ENCODE assay signal across 12 mouse cellular contexts in genomic region chr5:146687541-146688313, GRCm38 (mm10).
DNase-seq lines count a peak whose midpoint lies in the region; ATAC-seq and TF ChIP-seq lines count a peak whose summit lies in the region.
"Had no signal": no experiment of that assay in that cellular context is flagged by ENCODE, and none has a peak within 500 bp of the region (broad histone marks: within the 10 kb centered on the region; RNA-seq: fewer than 3 reads in every experiment).

No protein-coding gene starts in this region.

- no peaks in the 10 kb centered on the region for H3K27me3 ChIP-seq in spleen, adult 2 months (ENCODE audit: control insufficient read depth, insufficient read depth, low read length)
- H3K27me3 ChIP-seq in lung, embryonic 16.5 days (ENCODE audit: control insufficient read depth, insufficient read depth, low read depth, low read length), result no peaks in the 10 kb centered on the region
- peaks cover 12% of the 10 kb centered on the region; the same call in 1 of the 2 replicates for H3K27me3 ChIP-seq in neural tube, embryonic 15.5 days (replicated peaks)
- peaks cover 2% of the 10 kb centered on the region; the same call in 1 of the 2 replicates for H3K27me3 ChIP-seq in forebrain, embryonic 11.5 days (ENCODE audit: control insufficient read depth, insufficient read depth, low read length)
- H3K27me3 ChIP-seq: embryonic facial prominence, embryonic 15.5 days; hindbrain, embryonic 15.5 days had no signal

- H3K4me2 ChIP-seq in lung, embryonic 16.5 days (ENCODE audit: low read depth, low read length), result peak overlapping the region; percentile 48
- no peak overlapping the region for H3K4me2 ChIP-seq in neural tube, embryonic 15.5 days
- no peak overlapping the region for H3K4me2 ChIP-seq in forebrain, embryonic 11.5 days (ENCODE audit: low read depth, low read length, severe bottlenecking)
- H3K4me2 ChIP-seq: embryonic facial prominence, embryonic 15.5 days; hindbrain, embryonic 15.5 days had no signal

- ATAC-seq in lung, embryonic 16.5 days (ENCODE audit: low read depth), result peak; percentile 71
- no peak for ATAC-seq in neural tube, embryonic 15.5 days (ENCODE audit: low FRiP score)
- no peak for ATAC-seq in forebrain, embryonic 11.5 days (replicated peaks; ENCODE audit: low FRiP score)

- H3K36me3 ChIP-seq in spleen, adult 2 months (ENCODE audit: control insufficient read depth, insufficient read depth, low read length), result no peaks in the 10 kb centered on the region
- H3K36me3 ChIP-seq in lung, embryonic 16.5 days (ENCODE audit: control insufficient read depth, insufficient read depth, low read length), result no peaks in the 10 kb centered on the region
- H3K36me3 ChIP-seq in neural tube, embryonic 15.5 days, result no peaks in the 10 kb centered on the region
- no peaks in the 10 kb centered on the region for H3K36me3 ChIP-seq in forebrain, embryonic 11.5 days (ENCODE audit: control insufficient read depth, insufficient read depth, low read length)
- H3K36me3 ChIP-seq: embryonic facial prominence, embryonic 15.5 days; hindbrain, embryonic 15.5 days had no signal

- TF ChIP-seq CTCF in spleen, adult 2 months (IDR thresholded peaks at IDR 0.05; ENCODE audit: extremely low read depth, insufficient read depth, insufficient read length, insufficient replicate concordance), result no peak

- 40% methylated on average over 17 of the region's 17 CpGs for WGBS in spleen, adult 2 months
- 26% methylated on average over 16 of the region's 17 CpGs for WGBS in lung, embryonic 16.5 days
- WGBS in neural tube, embryonic 15.5 days, result 37% methylated on average over 17 of the region's 17 CpGs
- 68% methylated on average over 17 of the region's 17 CpGs for WGBS in forebrain, embryonic 11.5 days

- peak; percentile 31 to 39 for DNase-seq in spleen, adult 2 months (ENCODE audit: low read depth in 1 of 2, low spot score in 2 of 2)
- DNase-seq in spleen, adult 12 weeks (ENCODE audit: low spot score), result no peak
- peak; percentile 83 to 94 for DNase-seq in kidney, postnatal 25 days
- peak; percentile 62 for DNase-seq in yolk sac, embryonic 10.5 days (ENCODE audit: low spot score)
- DNase-seq in heart, postnatal 36 days, result no peak
- DNase-seq in forebrain, embryonic 11.5 days (ENCODE audit: low spot score), result no peak
- DNase-seq: gastrocnemius, postnatal 36 days had no signal

- peak overlapping the region; percentile 10 for H3K27ac ChIP-seq in spleen, adult 2 months (ENCODE audit: insufficient read depth, low read length)
- H3K27ac ChIP-seq in lung, embryonic 16.5 days (ENCODE audit: low read length), result peak overlapping the region; percentile 76
- H3K27ac ChIP-seq in neural tube, embryonic 15.5 days (replicated peaks), result no peak overlapping the region
- no peak overlapping the region for H3K27ac ChIP-seq in forebrain, embryonic 11.5 days (ENCODE audit: low read depth, low read length)
- H3K27ac ChIP-seq: embryonic facial prominence, embryonic 15.5 days; hindbrain, embryonic 15.5 days had no signal

- no peak overlapping the region for H3K4me3 ChIP-seq in spleen, adult 2 months (ENCODE audit: extremely low read depth, insufficient read depth, insufficient read length)
- H3K4me3 ChIP-seq in lung, embryonic 16.5 days (ENCODE audit: low read length), result peak overlapping the region; percentile 25
- H3K4me3 ChIP-seq in neural tube, embryonic 15.5 days (replicated peaks), result no peak overlapping the region
- no peak overlapping the region for H3K4me3 ChIP-seq in forebrain, embryonic 11.5 days (ENCODE audit: low read depth, low read length)
- H3K4me3 ChIP-seq: embryonic facial prominence, embryonic 15.5 days; hindbrain, embryonic 15.5 days; myocyte had no signal

- TF ChIP-seq POLR2A in spleen, adult 2 months (IDR thresholded peaks at IDR 0.05; ENCODE audit: low read depth, low read length), result no peak

- H3K4me1 ChIP-seq in spleen, adult 2 months (ENCODE audit: control insufficient read depth, insufficient read depth, insufficient read length), result peaks cover 26% of the 10 kb centered on the region; the same call in 1 of the 2 replicates
- H3K4me1 ChIP-seq in lung, embryonic 16.5 days (replicated peaks; ENCODE audit: control insufficient read depth, insufficient read depth, low read length), result peaks cover 14% of the 10 kb centered on the region
- peaks cover 28% of the 10 kb centered on the region for H3K4me1 ChIP-seq in neural tube, embryonic 15.5 days
- H3K4me1 ChIP-seq in forebrain, embryonic 11.5 days (replicated peaks; ENCODE audit: control insufficient read depth, insufficient read depth, low read length), result no peaks in the 10 kb centered on the region

- no peaks in the 10 kb centered on the region for H3K9me3 ChIP-seq in lung, embryonic 16.5 days (ENCODE audit: control insufficient read depth, low read length)
- H3K9me3 ChIP-seq in neural tube, embryonic 15.5 days (replicated peaks), result no peaks in the 10 kb centered on the region
- H3K9me3 ChIP-seq in forebrain, embryonic 11.5 days (ENCODE audit: control insufficient read depth, low read length), result no peaks in the 10 kb centered on the region
- H3K9me3 ChIP-seq: embryonic facial prominence, embryonic 15.5 days; hindbrain, embryonic 15.5 days had no signal

- H3K9ac ChIP-seq in lung, embryonic 16.5 days (ENCODE audit: low read length), result peak overlapping the region; percentile 39; the same call in 1 of the 2 replicates
- no peak overlapping the region for H3K9ac ChIP-seq in neural tube, embryonic 15.5 days (replicated peaks)
- no peak overlapping the region for H3K9ac ChIP-seq in forebrain, embryonic 11.5 days (ENCODE audit: low read length)
- H3K9ac ChIP-seq: embryonic facial prominence, embryonic 15.5 days; hindbrain, embryonic 15.5 days had no signal

- intact Hi-C loops in heart, postnatal 36 days (cut with DNase I), result no loop called here

Comparison
In these comparisons a context has a peak if more than half of its experiments do, and no peak if none do; other contexts are left out.
1. DNase-seq: peak in spleen, adult 2 months (2 of 2), kidney, postnatal 25 days (2 of 2) and yolk sac, embryonic 10.5 days (single experiment); none in spleen, adult 12 weeks (single experiment), heart, postnatal 36 days (0 of 2) and forebrain, embryonic 11.5 days (single experiment).
2. H3K27ac ChIP-seq: peak in spleen, adult 2 months (single experiment) and lung, embryonic 16.5 days (single experiment); none in neural tube, embryonic 15.5 days (single experiment) and forebrain, embryonic 11.5 days (single experiment).